Mouse (Mus musculus): Measurements from ENCODE around the gene Farp1.

DNA sequence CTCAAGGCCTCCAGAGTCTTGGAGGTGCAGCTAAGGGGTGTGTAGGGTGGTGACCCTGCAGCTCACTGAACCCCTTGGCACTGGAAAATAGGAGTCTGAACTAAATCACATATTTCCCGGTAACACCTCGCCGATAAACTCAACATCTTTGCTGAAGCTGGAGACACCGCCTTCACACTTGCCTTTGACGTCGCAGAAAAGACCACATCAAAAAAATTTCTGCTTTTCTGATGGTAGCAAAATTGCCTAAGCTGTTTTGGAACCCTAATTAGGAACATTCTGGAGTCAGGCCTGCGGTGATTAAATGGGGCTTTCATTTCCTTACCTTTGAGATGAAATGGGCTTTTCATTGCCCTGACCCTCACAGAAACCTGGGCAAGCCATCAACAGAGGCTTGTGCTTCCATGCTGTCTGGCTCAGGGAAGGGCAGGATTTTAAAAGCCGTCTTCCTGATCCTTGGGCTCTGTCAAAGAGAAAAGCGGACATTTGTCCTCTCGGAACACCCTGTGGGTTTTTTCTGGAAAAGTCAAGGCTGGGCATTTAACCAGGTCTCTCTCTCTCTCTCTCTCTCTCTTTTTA is 72.8 kb downstream of the Farp1 start:
- TF ChIP-seq POLR2A (IDR thresholded peaks at IDR 0.05; ENCODE audit: low read depth, low read length) (no peak), CTCF (IDR thresholded peaks at IDR 0.05; ENCODE audit: extremely low read depth, insufficient read length, insufficient replicate concordance, low read depth, low read length) (no peak)
